Mouse (Mus musculus) megakaryocyte, embryonic 14.5 days (primary cell): Measurements from ENCODE around the gene Stard13. TPM values are rescaled to one million over a fixed set of nuclear protein-coding genes. Genes with fewer than 3 reads are reported as not detected.

ENCODE experiments used
- H3K27me3 ChIP-seq: replicated peaks from 2 replicates; pipeline ENCODE3; 2012; ENCODE audit warnings: inconsistent platforms
- H3K36me3 ChIP-seq: replicated peaks from 2 replicates; pipeline ENCODE3; 2012; ENCODE audit warnings: low read length, inconsistent platforms, mixed read lengths
- H3K4me1 ChIP-seq: 2 replicates; pipeline ENCODE4 v1.6.1; 2012; ENCODE audit warnings: inconsistent platforms
- H3K4me3 ChIP-seq: replicated peaks from 2 replicates; pipeline ENCODE3; 2012; ENCODE audit warnings: moderate library complexity, mild to moderate bottlenecking, inconsistent platforms
- H3K9me3 ChIP-seq: 2 replicates; pipeline ENCODE4 v1.6.1; 2012; ENCODE audit warnings: inconsistent platforms
- FLI1 ChIP-seq: IDR thresholded peaks from 2 replicates; pipeline ENCODE4 v1.6.1; 2012; ENCODE audit warnings: low read length, inconsistent platforms, mixed read lengths
- GATA1 ChIP-seq: IDR thresholded peaks from 3 replicates; pipeline ENCODE4 v1.6.1; 2012; ENCODE audit warnings: mixed read lengths, low read length, inconsistent platforms, borderline replicate concordance
- polyA plus RNA-seq: library from polyadenylated mRNA; stranded (reverse); fragments of >175 nt; gene quantifications from 2 replicates; pipeline ENCODE4 v1.2.3, GENCODE M21; 2012; ENCODE audit warnings: low replicate concordance; ENCODE audit not compliant: insufficient read depth

Gene Stard13
- polyA plus RNA-seq, 1 experiment: 0.04 TPM

DNA sequence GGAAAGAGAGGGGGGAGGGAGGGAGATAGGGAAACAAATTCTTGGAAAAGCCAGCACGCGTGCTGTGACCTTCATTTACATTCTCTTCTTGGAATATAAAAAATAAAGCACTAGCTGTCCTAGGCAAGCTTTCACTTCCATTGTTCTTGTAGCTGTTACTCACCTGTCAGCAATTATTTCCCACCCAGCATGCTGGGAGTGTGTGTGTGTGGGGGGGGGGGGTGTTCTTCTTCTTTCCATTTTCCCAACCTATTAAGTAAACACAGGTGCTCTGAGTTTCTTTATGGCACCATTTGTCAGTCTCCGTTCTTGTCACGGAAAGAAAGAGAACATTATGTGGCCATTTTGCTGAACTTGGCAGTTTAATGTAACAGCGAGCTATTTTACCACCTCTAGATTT, 214.7 kb downstream of the Stard13 start:
- Histone ChIP-seq H3K9me3 (peaks cover 26% of the 10 kb centered on the region), H3K36me3 (no peaks in the 10 kb centered on the region), H3K27me3 (no peaks in the 10 kb centered on the region), H3K4me1 (no peaks in the 10 kb centered on the region), H3K4me3 (no peak overlapping the region)
- TF ChIP-seq FLI1 (no peak), GATA1 (no peak)

DNA sequence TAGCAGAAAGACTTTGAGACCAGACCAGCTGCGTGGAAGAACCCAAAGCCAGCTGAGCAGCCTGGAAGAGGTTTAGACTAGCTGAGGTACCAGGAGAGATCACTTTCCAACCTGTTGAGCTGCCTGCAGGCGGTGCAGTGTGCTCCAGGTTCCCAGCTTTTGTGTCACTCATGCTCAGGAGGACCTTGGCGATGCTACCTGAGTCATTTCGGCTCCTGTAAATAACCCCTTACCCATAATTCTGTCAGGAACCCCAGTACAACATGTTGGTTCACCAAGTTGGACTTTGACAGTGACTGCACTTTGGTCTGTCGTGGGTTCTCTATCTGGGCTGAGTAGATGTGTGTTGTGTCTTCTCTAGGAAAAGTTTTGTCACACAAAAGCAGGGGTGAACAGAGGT, 215.2 kb downstream of the Stard13 start:
- Histone ChIP-seq H3K4me1 (no peaks in the 10 kb centered on the region), H3K27me3 (no peaks in the 10 kb centered on the region), H3K36me3 (no peaks in the 10 kb centered on the region), H3K9me3 (peaks cover 31% of the 10 kb centered on the region), H3K4me3 (no peak overlapping the region)
- TF ChIP-seq FLI1 (no peak), GATA1 (no peak)

DNA sequence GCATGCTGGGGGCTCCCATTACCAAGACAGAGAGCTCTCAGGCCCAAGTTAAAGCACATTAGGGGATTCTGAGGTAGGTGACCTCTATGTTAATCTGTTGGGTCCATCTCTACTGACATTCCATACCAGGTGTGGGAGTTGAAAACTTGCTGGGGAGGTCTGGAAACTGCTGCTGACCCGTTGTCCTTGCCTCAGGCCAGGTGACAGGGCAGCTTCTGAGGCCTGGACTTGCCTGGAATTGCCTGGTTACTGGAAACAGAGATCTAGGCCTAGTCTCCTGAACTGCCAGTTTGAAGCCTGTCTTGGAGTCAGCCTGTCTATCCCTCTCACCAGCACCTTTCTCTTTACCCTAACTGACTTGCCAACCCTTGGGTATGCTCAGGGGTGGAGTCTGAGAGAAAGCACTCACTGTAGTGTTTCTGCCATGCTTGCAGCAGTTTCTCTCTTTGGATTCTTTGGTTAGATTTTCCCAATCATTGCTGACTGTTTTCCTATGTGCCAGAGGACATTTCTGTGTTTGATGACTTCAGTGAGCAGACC, 229.3 kb downstream of the Stard13 start:
- Histone ChIP-seq H3K4me3 (no peak overlapping the region), H3K4me1 (peaks cover 8% of the 10 kb centered on the region; the same call in 1 of the 2 replicates), H3K36me3 (no peaks in the 10 kb centered on the region), H3K9me3 (peaks cover 4% of the 10 kb centered on the region; the same call in 1 of the 2 replicates), H3K27me3 (no peaks in the 10 kb centered on the region)
- TF ChIP-seq GATA1 (no peak), FLI1 (no peak)

DNA sequence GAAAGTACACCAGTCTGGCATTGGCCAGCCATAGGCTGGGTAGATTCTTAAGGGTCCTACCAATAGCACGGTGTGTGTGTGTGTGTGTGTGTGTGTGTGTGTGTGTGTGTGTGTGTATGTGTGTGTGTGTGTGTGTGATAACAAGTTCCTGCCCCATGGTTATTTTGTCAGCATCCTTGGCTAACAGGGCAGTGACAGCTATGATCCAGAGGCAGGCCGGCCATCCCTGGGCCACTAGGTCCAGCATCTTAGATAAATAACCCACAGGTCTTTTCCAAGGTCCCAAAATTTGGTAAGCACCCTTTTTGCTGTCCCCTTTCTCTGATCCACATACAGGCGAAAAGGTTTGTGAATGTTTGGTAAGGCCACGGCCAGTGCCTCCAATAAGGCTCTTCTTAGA, 231.6 kb downstream of the Stard13 start:
- TF ChIP-seq GATA1 (no peak), FLI1 (no peak)
- Histone ChIP-seq H3K27me3 (no peaks in the 10 kb centered on the region), H3K36me3 (no peaks in the 10 kb centered on the region), H3K4me1 (peaks cover 8% of the 10 kb centered on the region; the same call in 1 of the 2 replicates), H3K4me3 (no peak overlapping the region), H3K9me3 (peaks cover 6% of the 10 kb centered on the region; the same call in 1 of the 2 replicates)

DNA sequence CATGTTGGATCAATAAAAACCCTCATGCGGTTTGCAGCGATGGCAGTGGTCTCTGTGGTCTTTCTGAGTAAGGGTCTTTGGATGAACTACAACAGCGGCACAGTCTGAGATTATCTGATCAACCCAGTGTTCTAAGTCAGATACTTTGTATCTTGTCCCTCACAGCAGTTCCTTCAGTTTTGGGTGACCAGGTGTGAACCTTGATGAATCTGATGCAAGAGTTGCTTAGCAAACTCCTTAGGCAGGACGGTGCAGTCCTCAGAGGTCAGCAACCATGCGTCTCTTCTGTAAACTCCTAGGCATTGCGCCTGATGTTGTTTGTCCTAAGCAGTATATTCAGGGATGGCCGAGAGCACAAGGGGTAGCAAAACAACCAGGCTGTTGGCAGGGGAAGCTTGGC, 232.5 kb downstream of the Stard13 start:
- Histone ChIP-seq H3K9me3 (peaks cover 6% of the 10 kb centered on the region; the same call in 1 of the 2 replicates), H3K4me3 (peak overlapping the region; percentile 42), H3K4me1 (peaks cover 8% of the 10 kb centered on the region; the same call in 1 of the 2 replicates), H3K27me3 (no peaks in the 10 kb centered on the region), H3K36me3 (no peaks in the 10 kb centered on the region)
- TF ChIP-seq FLI1 (no peak), GATA1 (no peak)

DNA sequence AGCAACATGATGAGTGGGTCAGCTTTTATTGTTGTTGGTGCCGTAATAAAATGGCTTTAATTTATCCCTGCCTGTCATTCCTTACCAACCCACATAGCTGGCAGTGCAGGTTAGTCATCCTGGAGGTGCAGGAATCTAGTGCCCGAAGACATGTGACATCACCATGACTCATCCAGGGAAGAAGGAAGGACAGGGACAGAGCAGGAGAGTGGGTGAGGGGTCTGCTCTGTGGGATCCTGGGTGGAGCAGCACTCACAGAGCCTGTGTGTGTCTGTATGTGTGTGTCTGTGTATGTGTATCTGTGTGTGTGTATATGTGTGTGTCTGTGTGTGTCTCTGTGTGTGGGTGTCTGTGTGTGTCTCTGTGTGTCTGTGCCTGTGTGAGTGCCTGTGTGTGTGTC, 237.1 kb downstream of the Stard13 start:
- no peaks in the 10 kb centered on the region for H3K36me3 ChIP-seq
- peak overlapping the region; percentile 2 for H3K4me3 ChIP-seq
- H3K4me1 ChIP-seq: peaks cover 6% of the 10 kb centered on the region; the same call in 1 of the 2 replicates
- no peaks in the 10 kb centered on the region for H3K27me3 ChIP-seq
- peaks cover 20% of the 10 kb centered on the region for H3K9me3 ChIP-seq
- TF ChIP-seq FLI1: no peak
- no peak for TF ChIP-seq GATA1

DNA sequence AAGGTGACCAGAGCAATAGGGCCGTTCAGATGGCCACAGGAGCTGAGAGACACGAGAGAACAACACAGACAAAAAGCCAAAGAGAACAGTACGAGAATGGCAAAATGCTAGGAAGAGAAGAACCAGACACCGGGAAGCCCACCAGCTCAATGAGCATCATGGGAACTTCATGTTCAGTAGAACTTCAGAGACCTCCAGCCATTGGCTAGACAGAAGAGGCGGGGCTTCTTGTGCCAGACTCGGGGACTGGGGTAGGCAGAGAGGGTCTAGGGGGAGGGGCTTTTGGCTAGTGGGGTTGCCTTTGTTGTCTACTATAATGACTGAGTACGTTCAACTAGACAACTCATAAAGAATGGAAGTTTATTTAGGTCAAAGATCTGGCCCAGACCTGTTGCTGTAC, 239.5 kb downstream of the Stard13 start:
- Histone ChIP-seq H3K4me1 (no peaks in the 10 kb centered on the region), H3K9me3 (peaks cover 20% of the 10 kb centered on the region), H3K27me3 (no peaks in the 10 kb centered on the region), H3K4me3 (no peak overlapping the region), H3K36me3 (no peaks in the 10 kb centered on the region)
- TF ChIP-seq GATA1 (no peak), FLI1 (no peak)

Other genes with a start within 250 kb of the Stard13 start
- not detected in 2 replicates for gene Gm42906, start 194.3 kb upstream of the Stard13 start, polyA plus RNA-seq